Mouse (Mus musculus): Measurements from ENCODE around the gene Ntng1.

GRCm38 (mm10) chr3:110131043-110131891 is 12.5 kb downstream of the Ntng1 start:
- TF ChIP-seq CTCF (IDR thresholded peaks at IDR 0.05; ENCODE audit: low read depth, low read length) (no peak), POLR2A (IDR thresholded peaks at IDR 0.05; ENCODE audit: extremely low read depth, insufficient read depth, low read length) (no peak)
